In the genomic region with DNA sequence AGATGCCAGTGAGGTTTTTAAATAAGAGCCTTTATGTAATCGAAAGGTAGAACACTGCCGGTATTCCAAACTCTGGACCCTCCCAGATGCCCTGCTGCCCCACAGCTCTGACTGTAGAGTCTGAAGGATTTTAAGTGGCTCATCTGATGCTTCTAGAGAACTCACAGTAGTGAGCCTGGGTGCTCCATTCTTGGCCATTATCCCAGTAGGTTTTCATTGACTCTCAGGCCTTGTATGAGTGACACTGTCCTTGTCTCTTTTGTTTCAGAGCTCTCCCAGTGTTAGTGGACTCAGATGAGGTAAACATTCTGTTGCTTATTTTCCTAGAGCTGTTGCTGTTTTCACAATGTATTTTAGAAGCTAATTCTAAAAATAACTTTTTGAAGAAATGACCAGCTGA, we compare ENCODE assay signal across 21 mouse cellular contexts. TPM values are rescaled to one million over a fixed set of nuclear protein-coding genes. Genes with fewer than 3 reads are reported as not detected.
"Had no signal": no experiment of that assay in that cellular context is flagged by ENCODE, and none has a peak within 500 bp of the region (broad histone marks: within the 10 kb centered on the region; RNA-seq: fewer than 3 reads in every experiment).

No protein-coding gene starts in this region.

- DNase-seq: kidney, postnatal 10 days; kidney, postnatal 36 days; layer of hippocampus, postnatal 36 days; liver, embryonic 13.5 days; lung, adult 2 months; lung, postnatal 14 days; lung, postnatal 4 days; retina, postnatal 1 day; right cerebral cortex, postnatal 25 days; thymus, adult 18-20 months; thymus, postnatal 36 days had no signal

- H3K4me3 ChIP-seq: kidney, embryonic 15.5 days; left cerebral cortex, adult 2 months; liver, embryonic 13.5 days; midbrain, embryonic 15.5 days; myocyte; neural tube, embryonic 13.5 days had no signal

- H3K4me2 ChIP-seq: kidney, embryonic 15.5 days; liver, embryonic 13.5 days; midbrain, embryonic 11.5 days; midbrain, embryonic 15.5 days; neural tube, embryonic 13.5 days had no signal

- H3K27me3 ChIP-seq: kidney, embryonic 15.5 days; liver, embryonic 13.5 days; midbrain, embryonic 15.5 days; neural tube, embryonic 13.5 days had no signal

- H3K9ac ChIP-seq: kidney, embryonic 15.5 days; liver, embryonic 13.5 days; midbrain, embryonic 15.5 days; neural tube, embryonic 13.5 days had no signal

- H3K4me1 ChIP-seq: kidney, embryonic 15.5 days; liver, embryonic 13.5 days; midbrain, embryonic 15.5 days; neural tube, embryonic 13.5 days had no signal

- ATAC-seq: midbrain, embryonic 15.5 days had no signal

- H3K27ac ChIP-seq: kidney, embryonic 15.5 days; left cerebral cortex, adult 2 months; liver, embryonic 13.5 days; midbrain, embryonic 15.5 days; neural tube, embryonic 13.5 days had no signal

- H3K9me3 ChIP-seq: kidney, embryonic 15.5 days; liver, embryonic 13.5 days; midbrain, embryonic 15.5 days; neural tube, embryonic 13.5 days had no signal

RNA-seq across cellular contexts. Expression of gene Fbln7, which starts 12.7 kb away (rescaled TPM):
- total RNA-seq: megakaryocyte progenitor cell, adult 5-6 weeks; megakaryocyte-erythroid progenitor cell, adult 5-6 weeks; monocyte, adult 5-6 weeks; neutrophil, adult 5-6 weeks had no signal
